Mouse (Mus musculus): ENCODE results near the gene Mup20.
"Not testable (repeated sequence)": the region's sequence is repeated elsewhere in the genome, so short reads cannot be mapped to it uniquely, and the experiment has no call there.

The Mup20 gene

DNA sequence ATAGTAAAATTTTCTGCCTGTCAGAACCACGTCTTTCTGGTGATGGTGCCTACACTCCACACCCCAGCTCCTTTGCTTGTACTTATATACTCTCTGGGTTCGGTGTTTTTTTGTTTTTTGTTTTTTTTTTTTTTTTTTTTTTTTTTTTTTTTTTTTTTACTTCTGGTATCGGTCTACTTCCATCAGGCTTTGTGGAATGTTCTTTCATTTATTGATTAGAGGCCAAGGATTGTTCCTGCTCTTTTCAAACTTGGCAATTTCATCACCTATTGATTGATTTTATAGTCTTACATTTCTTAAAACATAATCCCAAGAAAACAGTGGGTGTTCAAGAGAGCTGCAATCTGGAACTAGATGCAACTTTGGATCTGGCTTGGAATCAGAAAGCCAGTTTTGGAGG is at the start of gene Mup20:
Gene Mup20 (minus strand): TSS at position 101 of the 400 bp plus-strand sequence.
- DNase-seq, result not testable (repeated sequence)

- DNase-seq, result peak; percentile 21
Observed at GRCm38 (mm10) chr4:62103366-62103765, 49.4 kb upstream of the Mup20 start.

GRCm38 (mm10) chr4:62087953-62088352 is 34.0 kb upstream of the Mup20 start:
- DNase-seq, result no peak

DNA sequence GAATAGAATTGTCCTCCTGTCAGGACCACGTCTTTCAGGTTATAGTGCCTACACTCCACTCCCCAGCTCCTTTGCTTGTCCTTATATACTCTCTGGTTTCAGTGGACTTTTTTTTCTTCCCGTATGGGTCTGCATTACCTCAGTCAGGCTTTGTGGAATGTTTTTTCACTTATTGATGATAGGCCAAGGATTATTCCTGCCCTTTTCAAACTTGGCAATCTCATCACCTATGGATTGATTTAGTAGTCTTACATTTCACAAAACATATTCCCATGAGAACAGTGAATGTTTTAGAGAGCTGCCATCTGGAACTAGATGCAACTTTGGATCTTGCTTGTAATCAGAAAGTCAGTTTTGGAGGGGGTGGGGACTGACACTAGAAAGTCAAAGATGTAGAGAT is 33.3 kb upstream of the Mup20 start, which contains the start of gene Mup3:
Gene Mup3 (minus strand): TSS at position 102 of the 400 bp plus-strand sequence.
- no peak for DNase-seq

DNA sequence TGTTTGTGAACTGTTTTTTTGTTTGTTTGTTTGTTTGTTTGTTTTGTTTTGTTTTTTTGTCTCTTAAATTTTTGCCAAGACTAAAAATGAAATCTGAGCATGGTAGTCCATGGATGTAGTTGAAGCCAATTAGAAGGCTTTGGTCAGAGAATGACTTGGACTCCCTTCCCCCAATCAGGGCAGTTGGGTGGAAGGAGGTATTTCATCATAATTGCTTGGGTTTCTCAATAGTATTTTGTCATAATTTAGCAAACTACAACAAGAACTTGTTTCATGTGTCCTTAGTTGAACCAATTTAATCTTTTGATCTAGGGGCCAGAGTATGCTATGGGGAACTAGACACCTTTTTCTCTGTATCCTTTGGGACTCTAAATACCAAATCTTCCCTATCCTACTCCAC is 28.8 kb upstream of the Mup20 start:
- no peak for DNase-seq

DNA sequence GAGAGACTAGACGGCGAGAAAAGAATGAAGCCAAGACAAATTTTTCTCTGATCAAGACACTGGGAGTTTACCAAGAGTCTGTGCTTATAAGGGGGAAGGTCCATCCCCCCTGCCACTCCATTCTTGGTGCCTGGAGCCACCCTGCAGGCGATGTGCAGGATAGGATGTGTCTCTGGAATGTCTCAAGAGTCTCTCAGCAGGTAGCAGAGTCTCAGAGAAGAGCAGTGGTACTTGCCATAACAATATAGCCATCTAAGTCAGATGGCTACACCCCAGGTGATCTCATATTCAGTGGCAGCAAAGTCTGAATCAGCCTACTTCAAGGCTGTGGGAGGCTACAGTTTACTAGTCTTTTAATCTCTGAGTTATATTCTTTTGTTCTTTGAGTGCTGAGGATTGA is 21.2 kb upstream of the Mup20 start:
- DNase-seq, result no peak

DNA sequence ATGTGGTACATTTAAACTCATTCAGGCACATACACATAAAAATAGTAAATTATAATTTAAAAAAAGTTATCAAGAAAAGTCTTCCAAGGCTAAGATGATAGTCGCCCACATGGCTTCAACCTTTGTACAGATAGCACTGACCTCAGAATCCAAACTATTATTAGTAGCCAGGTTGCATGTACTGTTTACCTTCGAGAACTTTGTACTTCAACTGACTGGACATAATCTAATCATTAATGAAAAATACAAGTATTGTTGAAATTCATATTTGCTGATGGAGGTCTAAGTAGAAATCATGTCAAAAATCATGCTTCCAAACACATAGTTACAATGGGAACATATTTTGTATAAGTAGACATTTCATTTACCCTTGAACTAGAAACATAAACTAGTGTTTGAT is 822 bp upstream of the Mup20 start:
- DNase-seq, result not testable (repeated sequence)

DNA sequence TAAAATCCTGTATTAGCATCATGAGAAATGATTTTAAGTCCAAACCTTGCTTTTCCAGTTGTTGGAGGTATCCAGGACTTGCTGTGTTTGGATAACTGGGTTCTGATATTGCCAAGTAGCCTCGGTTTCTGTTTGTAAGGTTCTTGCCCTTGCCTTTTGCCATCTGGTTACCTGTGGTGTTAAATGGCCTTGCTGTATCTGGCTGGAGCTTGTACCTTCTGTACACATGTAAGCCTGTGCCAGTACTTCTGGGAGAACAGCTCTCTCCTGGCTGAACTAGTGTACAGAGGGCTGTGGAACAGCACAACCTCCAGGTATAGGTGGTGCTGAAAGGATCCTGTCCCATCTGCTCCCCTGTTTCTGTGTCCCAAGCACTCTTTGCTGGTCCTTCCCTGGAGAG is 27.7 kb downstream of the Mup20 start:
- no peak for DNase-seq

GRCm38 (mm10) chr4:62024256-62024959 is 29.6 kb downstream of the Mup20 start:
- DNase-seq, result no peak

- DNase-seq, result no peak
Observed at GRCm38 (mm10) chr4:62023646-62024045, 30.3 kb downstream of the Mup20 start.

- no peak for DNase-seq
Observed at GRCm38 (mm10) chr4:62023120-62023519, 30.8 kb downstream of the Mup20 start.

DNA sequence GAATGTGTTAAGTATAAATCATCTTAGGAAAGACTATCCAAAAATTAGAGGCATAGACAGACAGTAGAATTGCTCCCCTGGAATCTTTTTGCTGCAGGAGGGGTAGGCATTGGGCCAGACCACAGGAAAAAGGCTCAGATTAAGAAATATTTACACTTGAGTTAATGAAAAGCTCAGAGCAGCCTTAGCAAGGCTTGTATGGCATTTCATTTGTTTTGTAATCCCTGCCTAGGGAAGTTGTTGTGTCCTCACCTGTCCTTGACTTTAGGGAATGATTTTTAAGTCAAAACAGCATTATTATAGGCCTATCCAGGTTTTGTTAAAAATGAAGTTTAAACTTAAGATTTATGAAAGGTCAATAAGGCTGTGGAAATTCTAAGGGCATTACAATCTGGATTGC is 33.4 kb downstream of the Mup20 start:
- not testable (repeated sequence) for DNase-seq
